Mouse (Mus musculus) retina, adult 2 months (tissue): ENCODE data around the gene Plxnd1.

ENCODE experiments used
- DNase-seq: peaks from one replicate; pipeline ENCODE4 v3.0.0-alpha.2; 2012; ENCODE audit warnings: low read depth, low spot score

Plxnd1 gene

DNA sequence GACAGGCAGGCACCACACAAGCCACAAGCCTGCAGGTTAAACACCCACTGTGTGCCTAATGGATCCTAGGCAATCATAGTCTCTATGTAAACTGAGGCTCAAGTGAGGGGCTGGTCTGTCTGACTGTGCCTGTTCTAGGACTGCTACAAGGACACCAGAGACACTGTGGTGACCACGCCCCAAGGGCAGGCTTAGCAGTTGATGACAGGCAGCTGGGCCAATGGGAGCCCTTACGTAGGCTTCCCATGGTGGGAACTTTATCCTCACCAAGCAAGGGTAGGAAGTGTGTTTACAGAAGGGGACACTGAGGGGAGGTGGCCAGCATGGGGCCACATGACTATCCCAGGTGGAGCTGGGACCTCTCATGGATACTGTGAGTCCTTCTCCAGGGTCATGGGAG, 4.4 kb upstream of the Plxnd1 start:
- DNase-seq, result no peak

DNA sequence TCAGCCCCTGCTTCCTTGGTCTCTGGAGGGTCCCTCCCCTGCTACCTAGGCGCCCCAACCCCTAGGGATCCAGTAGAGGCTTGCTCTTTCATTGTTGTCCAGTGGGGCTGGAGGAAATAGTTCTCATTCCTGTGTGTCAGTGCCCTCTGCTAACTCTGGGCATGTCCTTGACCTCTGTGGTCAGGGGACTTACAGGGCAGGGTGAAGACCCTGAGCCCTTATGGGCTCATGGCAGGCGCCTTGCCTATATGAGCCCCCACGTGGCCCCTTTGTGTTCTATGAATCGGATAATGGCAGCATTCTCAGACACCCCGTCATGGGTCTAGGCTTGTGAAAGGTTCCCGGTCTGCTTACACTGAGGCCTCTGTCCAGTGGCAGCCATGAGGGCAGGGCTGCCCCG, 4.0 kb upstream of the Plxnd1 start:
- DNase-seq, result no peak

DNA sequence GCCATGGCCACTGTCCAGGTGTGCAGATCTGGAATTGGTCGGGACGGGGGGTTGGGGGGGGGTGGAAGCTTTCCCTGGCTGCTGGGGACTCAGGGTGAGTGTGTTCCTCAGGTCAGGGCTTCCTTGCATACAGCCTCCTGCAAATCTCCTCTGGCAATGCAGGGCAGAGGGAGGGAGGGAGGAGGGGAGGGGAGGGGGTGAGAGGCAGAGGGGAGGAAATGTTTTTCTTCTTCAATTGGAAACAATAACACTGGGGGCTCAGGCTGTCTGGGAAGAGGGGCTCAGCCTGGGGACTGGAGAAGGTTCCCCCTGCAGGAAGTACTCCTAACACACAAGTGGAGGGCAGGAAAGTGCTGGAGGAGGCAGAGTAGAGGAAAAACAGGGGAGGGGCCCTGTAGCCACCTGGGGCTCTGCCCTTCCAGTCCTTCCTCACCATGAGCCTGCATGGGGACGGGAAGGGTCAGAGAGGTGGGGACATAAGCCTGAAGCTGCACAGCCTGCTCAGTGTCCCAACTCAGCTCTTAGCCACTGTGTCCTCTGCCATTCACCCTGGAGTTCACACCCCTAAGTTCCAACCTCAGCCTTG, 3.0 kb upstream of the Plxnd1 start:
- no peak for DNase-seq

DNA sequence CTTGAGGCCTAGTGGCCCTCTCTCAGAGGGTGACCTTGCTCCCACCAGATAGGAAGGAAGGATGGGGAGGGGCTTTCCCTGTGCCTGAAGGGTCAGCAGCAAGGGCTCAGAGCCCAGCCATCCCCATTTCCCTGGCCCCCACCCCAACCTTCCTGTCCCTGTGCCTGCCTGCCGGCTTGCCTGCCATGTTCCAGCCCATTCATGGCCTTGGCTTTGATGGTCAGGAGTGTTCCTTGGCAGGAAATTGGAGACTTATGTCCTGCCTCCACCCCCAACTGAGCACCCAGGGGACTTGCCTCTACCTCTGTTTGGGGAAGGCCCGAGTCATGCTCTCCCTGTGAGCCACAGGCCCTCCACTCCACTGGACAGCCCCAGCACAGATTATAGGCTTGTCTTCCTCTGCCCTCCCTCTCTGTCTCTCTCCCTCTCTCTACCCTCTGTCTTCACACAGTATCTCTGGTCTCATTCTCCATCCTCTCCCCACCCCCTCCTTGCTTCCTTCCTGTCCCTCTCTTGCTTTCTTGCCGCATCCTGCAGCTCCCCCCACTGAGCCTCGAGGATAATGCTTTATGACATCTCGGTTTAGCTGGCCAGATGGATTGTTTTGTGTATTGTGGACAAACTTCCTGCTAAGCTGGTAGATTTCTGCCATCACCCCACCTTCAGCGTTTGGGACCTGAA, 1.5 kb upstream of the Plxnd1 start:
- no peak for DNase-seq

DNA sequence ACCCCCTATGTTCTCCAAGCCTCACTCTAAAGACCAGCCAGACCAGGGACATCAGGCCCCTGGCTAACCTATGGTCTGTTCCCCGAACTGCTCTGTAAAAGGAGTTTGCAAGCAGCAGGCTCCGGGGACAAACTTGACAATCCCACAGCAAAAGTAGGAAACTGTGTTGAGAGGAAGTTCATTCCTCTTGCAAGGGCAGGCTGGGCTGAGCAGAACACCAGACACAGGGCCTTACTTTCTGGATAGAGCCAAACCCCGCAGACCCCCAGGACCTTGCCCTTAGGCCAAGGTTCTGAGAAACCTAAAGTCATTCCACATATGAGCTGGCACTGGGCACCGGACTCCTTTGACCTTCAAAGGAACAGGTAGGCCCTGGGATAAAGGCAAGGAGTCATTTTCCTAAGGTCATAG, 731 bp upstream of the Plxnd1 start:
- DNase-seq, result no peak

DNA sequence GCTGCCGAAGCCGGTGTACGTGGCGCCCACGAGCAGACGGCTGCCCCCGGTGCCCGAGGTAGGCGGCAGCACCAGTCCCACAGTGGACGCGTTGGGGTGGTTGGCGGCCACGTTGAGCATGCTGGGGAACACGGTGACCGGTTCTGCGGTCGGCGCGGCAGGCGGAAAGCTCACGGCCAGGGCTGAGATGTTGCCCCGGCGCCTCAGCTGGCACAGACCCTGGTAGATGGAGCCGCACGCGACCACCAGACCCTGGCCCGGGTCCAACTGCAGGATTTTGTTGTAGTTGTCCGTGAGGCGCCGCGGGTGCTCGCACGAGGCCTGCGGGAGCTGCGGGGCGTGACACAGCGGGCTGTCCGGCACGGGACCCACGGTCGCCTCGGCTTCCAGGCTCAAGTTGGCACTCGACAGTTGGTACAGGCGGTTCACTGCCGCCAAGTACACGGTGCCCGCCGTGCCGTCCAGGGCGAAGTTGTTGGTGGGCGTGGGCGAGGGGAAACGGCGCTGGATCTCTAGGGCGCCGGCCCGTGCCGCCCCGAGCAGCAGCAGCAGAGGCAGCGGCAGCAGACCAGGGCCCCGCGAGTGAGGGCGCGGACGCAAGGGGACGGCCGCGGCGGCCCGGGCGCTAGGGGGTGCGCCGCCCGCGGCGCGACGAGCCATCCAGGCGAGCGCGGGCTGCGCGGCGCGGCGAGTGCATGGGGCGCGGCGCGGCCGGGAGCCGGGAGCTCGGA, 494 bp downstream of the Plxnd1 start:
- no peak for DNase-seq

DNA sequence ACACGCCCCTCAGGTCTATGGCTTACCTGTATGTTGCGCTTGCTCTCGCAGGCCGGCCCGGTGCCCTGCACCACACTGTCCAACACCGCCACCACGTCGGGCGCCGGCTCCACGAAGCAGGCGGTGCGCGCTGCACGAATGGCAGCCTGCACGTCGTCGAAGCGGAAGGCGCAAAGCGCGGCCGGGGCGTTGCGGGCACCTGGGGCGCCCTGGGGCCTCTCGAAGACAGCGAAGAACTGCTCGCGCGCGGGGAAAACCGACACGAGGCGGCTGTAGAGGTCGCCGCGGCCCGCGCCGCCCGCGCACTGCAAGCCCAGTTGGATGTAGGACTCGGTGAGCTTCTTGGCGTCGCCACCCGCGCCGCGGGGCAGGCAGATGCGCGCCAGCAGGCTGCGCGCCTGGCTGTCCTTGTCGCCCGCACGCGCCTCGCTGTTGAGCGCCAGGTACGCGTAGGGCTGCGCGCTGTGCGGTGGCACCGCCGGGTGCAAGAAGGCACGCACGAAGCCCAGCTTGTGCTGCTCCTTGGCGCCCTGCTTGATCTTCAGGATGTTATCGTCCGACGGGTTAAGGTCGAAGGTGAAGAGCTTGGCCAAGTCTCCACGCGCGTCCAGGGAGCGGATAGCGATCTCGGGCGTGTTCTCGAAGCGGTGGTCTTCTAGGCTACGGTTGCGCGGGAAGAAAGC, 1.2 kb downstream of the Plxnd1 start:
- DNase-seq, result no peak

DNA sequence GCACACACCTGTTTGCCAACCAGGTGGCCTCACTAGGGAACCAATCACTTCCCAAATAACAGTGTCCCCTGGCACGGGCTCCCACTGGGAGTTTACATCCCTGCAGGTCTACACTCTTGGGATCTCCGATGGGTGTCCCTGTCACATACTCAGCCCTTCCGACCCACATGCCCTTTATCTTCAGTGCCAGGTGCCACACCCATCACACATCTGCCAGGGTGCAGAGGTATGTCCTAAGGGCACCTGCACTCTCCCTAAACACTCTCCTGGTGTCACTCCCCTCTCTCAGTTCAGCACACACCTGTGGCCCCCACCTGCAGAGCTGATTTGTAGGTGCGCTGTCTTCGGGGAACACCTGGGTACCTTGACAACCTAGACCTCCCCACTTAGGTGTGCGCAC, 1.8 kb downstream of the Plxnd1 start:
- no peak for DNase-seq

DNA sequence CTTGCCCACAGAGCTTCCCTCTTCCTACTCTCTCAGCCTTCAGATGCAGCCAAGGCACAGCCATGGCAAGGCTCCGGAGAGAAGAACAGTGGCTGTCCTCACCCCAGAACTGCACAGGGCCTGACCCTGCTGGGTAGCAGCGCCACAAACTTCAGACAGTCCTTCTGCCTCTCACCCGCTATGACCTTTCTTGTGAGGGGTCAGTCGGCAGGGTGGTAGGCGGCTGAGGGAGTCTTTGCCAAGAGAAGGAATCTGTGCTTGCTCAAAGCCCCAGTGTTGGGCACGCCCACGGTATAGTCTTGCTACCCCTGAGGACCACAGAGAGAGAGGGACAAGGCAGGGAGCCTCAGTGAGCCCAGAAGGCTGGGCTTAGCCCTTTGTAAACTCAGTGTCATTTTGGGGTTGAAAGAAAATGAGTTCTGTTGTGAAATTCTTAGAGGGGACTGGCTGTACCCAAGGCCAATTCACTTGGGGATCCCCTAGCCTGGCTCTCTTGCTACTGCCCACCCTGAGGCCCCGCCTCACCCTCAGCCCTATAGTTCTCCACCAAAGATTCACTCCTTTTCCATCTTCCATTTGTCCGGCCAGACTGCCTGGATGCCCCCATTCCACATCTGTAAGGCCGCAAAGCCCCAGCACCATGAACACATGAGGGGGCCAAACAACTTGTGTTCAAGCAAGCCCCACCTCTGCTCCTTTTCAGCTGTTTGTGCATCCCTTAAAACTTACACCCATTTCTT, 2.8 kb downstream of the Plxnd1 start:
- no peak for DNase-seq

DNA sequence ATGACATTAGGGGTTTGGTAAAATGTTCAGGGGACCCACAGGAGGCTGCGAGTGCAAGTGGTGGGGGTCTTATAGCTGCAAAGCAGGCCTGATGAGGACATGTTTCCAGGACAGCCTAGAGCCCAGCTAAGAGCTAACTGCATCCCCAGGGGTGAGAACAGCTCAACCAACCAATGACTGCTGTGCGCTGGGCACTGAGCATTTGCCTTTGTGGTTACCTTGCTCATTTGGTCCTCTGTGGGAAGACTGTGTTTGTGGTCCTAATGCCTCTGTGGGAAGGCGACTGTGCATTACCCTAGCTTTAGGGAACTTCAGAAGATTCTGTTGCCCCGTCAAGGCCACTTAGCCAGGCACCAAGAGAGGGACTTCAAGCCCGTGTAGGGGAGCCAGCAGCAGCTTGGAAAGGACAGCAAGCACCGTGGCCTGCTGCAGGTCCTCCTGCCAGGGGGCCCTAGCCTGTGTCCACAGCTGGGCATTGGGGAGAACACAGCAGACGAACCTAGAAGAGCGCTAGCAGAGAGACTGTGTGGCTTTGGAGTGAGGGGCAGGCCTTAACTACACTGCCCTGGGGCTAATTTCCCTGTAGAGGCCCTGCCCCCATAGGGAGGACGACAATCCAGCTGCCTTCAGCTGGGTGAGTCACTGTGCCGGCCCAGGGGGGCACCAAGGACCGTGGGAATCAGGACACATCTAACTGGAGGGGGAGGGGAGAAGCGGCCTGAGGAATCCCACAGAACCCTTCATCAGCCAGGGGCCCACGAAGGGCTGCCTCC, 3.5 kb downstream of the Plxnd1 start:
- DNase-seq, result no peak

DNA sequence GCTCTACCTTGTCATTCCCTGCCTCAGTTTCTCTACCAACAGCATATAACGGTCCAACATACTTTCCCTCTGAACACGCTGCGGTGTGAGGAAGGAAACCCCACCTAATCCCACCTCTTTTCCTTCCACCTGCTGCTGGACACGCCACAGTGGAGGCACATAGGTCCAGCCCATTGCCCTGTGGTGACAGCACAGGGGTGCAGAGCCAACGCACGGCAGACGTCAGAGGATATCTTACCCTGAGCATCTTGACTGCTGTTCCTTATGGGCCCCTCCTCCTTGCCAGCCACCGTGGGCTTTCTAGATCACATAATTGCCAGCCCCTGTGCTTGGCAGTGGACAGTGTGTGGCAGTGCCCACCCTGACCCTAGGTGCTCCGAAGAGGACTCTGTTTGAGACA, 4.3 kb downstream of the Plxnd1 start:
- no peak for DNase-seq

DNA sequence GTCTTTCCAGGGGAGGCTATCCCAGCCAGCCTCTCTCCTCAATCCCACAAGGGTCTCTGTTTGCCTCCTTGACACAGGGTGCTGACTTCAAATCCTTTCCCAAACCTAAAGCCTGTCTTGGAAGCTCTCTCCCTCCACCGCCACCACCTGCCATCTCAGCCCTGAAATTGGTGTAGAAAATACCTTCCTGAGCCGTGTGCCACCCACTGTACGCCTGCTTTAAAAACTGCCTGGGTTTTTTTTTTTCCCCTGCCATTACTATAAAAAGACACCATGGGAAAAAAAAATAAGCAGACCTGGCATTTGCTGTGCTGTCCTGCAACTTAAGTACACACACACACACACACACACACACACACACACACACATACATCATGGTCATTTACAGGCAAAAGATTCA, 4.7 kb downstream of the Plxnd1 start:
- no peak for DNase-seq

DNA sequence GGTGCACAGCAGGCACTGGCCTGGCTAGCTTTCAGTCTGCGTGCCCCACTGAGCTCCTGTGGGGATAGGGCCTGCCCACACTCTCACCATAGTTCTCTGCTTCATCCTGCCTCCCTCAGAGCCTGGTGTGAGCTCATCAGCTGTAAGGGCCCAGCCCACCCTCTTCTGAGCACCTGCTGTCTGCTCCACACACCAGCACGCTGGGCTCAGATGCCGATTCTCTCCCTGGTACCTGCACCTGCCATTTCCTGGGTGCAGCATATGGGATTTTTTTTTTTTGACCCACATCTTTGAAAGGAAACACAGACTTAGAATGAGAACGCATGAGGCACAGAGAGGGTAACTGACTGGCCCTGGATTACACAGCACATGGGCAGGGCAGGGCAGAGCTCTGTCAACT, 5.2 kb downstream of the Plxnd1 start:
- DNase-seq, result no peak

DNA sequence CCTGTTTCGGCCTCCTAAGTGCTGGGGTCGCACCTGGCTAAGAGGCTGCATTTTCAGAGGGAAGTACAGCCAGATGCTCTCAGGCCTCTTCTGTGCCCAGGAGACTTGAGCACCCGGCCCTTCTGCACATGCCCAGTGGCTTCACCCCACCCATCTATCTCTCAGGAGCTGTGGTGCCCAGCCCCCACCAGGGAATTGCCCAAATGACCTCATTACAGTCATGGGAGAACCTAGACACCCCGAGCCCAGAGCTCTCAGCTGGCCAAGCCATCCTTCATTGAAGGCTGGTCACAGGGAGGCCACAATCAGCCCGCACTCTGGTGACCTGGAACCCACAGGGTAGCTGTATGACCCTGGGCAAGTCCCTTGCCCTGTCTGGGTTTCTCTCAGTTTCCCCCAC, 5.8 kb downstream of the Plxnd1 start:
- DNase-seq, result no peak

DNA sequence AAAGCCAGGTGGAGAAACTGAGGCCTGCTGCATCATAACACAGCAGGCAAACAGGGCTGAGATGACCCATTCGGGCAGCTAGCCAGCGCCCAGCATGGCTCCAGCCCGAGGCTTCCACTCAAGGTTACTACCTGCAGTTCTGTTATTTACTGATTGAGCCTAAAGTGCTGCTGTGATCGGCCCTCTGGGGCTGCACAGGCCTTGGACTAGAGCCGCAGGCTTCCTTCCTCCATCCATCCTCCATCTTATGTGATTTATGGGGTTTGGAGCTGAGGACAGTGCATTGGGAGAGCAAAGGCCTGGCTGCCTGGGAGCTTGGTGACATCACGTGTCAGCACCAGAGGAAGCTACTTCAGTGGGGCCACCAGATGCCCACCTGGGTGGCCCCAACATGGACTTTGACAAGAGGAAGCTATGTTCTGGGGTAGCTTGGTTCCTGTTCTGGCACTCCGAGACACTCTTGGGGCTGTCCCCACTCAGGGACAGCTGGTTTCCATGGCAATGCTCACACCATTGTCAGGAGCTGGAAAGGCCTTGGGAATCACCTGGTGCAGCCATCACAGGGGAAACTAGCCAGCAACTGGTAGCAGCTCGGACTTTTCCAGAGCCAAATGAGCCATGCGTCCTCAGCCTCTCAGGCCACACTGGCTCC, 7.6 kb downstream of the Plxnd1 start:
- DNase-seq, result no peak

DNA sequence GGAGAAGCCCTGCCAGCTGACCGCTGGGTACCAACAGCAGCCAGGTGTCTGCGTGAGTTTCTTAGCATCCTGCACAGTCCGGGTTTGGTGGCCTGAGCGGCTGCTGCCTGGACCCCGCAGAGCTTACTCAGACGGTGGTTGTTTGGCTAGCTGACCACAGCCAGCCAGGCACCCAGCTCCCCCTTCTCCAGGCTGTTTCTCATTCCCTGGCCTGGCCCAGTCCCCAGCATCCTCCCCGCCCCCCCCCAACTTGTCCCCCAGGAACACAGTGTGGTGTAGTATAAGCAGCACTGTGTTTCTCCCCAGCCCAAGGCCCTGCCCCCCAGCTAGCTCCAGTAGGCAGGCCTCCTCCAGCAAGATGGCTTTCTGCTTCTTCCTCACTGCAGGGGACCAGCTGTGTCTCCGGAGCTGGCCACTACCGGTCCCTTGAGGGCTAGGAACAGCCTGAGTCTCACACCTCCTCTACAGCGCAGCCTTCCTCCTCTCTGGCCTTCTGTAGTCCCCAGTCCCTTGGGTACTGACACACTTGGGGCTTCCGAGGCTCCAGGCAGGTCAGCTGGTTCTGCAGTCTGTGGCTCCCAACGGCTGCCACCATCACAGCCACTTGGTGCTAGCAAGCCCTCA, 8.2 kb downstream of the Plxnd1 start:
- DNase-seq, result no peak

DNA sequence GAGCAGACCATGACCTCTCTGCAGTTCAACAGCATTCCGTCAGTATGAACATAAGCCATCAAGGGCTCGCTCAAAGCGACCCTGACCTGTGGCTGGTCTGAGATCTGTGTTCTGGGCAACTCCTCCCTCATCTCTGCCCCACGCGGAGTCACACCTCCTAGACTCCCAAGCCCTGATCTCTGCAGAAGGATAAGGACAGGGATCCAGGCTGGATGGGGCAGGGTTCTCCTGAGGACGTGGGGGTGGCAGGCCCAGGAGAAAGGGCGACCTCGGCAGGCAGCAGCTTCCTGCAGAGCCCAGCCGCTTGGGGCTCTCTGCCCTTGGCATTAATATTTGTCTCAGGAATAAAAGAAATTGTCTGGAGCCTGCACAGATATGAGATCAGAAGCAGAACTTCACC, 9.2 kb downstream of the Plxnd1 start:
- no peak for DNase-seq

DNA sequence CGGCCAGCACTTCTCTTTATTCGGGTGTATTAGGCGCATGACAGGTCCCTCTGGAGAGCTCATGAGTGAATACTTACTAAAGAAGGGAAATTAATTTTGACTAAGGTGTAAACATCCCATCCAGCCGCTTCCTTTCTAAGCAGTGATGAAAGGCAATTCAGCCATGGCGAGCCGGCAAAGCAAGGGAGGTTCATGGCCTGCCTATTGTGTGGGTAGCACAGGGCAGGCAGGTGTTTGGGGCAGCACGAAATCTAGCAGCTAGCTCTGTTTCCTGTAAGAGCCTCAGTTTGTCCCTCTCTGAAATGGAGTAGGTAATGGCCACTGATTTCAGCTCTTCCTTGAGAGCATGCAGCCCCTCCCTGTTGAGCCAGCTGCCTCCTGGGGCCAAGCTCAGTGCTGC, 10.2 kb downstream of the Plxnd1 start:
- no peak for DNase-seq

DNA sequence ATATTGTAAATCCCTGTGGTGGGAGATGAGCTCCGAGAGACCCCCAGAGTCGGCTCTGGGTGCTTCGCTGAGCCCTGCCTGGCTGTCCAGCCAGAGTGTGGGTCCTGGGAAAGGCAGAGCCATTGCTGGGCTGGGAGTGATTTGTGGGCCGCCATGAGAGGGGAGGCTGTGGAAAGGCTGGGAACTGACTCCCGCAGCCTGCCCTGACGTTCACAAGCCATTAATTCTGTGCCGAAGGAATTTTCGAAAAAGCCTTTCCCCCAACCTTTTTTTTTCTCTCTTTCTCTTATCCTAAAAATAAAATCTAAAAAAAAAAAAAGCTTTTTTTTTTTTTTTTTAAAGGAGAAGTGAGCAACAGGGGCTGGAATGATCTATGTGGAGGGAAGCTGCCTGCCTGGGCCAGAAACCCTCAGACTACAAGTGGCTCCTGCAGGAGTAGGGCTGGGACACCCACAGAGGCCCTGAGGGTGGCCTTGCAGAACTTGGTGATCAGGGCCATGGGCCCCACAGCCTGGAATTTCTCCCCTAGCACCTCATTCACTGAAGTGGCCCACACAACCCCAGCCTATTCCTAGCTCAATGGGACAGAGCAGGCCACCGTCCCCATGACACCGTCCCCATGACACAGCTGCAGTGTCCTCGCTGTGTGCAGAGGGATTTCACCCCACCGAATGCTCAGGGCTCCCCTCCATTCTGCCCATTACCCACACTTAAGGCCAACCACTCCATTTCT, 11.3 kb downstream of the Plxnd1 start:
- no peak for DNase-seq

DNA sequence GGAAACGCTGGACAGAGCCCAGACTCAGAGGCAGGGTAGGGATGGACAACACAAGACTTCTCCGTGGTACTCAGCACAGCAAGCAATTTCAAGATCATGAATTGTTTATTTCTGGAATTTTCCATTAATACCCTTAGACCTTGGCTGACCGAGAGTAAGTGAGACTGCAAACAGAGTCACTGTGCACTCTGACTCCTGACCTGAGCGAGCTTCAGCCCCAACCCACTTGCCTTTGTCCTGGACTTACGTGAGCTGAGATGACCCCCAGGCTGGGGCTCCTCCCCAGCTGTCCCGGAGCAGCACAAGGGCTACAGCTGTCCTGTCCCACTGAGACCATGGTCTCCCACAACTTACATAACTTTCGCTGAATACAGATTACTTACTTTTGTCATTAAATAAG, 11.9 kb downstream of the Plxnd1 start:
- no peak for DNase-seq
